Mouse (Mus musculus): Measurements from ENCODE around the gene Gstp2. TPM values are rescaled to one million over a fixed set of nuclear protein-coding genes. Genes with fewer than 3 reads are reported as not detected.

Gstp2 gene
- total and polyA plus RNA-seq, 2 experiments from 2014 or later: 0.52 to 2.2 TPM

DNA sequence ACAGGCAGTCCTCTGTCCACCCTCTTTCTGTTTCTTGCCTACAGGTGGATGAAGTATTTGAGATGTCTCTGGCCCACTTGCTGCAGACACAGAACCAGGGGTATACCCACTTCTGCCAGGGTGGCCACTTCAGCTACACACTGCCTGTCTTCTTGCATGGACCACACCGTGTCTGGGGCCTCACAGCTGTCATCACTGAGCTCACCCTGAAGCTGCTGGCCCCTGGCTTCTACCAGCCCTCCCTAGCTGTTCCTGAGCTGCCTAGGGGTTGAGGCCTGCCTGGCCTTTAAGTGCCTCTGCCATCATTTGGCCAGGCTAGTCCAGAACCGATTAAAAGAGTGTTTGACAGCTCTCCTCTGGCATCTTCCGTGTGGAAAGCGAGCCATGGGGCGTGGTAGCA, 44.1 kb downstream of the Gstp2 start:
- H3K4me1 ChIP-seq (ENCODE audit: insufficient read depth, low read length): peaks cover 12% of the 10 kb centered on the region; the same call in 1 of the 2 replicates
- no peak overlapping the region for H3K4me3 ChIP-seq (ENCODE audit: low read length)
- no peak overlapping the region for H3K27ac ChIP-seq
- H3K9me3 ChIP-seq (ENCODE audit: low read length): no peaks in the 10 kb centered on the region
- no peak overlapping the region for H3K4me2 ChIP-seq (ENCODE audit: low read depth, low read length)
- WGBS: 88% methylated on average over 5 of the region's 5 CpGs
- H3K36me3 ChIP-seq (ENCODE audit: insufficient read depth, low read length): peaks cover 10% of the 10 kb centered on the region; the same call in 1 of the 2 replicates
- no peak for DNase-seq (ENCODE audit: low spot score)
- no peak for ATAC-seq
- TF ChIP-seq CTCF (IDR thresholded peaks at IDR 0.05; ENCODE audit: low read depth): no peak
- H3K9ac ChIP-seq (replicated peaks; ENCODE audit: low read length): no peak overlapping the region
- no peaks in the 10 kb centered on the region for H3K27me3 ChIP-seq (ENCODE audit: insufficient read depth, low read length)

DNA sequence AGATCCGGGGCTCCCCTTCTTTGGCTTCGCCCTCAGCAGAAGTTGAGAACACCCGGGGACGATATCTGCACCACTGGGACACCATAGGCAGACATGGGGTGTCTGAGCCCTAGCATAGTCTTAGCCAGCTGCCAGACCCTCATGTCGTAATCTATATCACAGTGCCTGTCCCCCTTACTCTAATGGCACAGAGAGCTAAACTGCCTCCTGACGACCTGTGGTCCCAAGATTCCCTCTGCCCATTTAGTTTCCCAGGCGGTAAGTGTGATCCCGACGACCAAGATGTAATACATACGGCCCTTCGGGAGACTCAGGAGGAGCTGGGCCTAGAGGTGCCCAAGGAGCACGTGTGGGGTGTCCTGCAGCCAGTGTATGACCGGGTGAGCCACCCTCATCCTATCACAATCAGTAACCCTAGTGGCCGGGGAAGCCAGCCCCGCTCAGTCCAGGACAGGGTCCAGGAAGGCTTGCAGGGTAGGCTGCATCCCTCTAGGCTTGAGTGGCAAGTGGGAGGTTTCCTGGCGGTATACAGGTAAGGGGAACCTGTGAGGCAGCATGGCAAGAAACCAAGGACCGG, 44.8 kb downstream of the Gstp2 start:
- Histone ChIP-seq H3K4me3 (ENCODE audit: low read length) (peak overlapping the region; percentile 52), H3K27me3 (ENCODE audit: insufficient read depth, low read length) (no peaks in the 10 kb centered on the region), H3K4me2 (ENCODE audit: low read depth, low read length) (peak overlapping the region; percentile 67), H3K9me3 (ENCODE audit: low read length) (no peaks in the 10 kb centered on the region), H3K4me1 (ENCODE audit: insufficient read depth, low read length) (peaks cover 12% of the 10 kb centered on the region; the same call in 1 of the 2 replicates), H3K27ac (peak overlapping the region; percentile 85), H3K36me3 (ENCODE audit: insufficient read depth, low read length) (peaks cover 3% of the 10 kb centered on the region; the same call in 1 of the 2 replicates), H3K9ac (replicated peaks; ENCODE audit: low read length) (peak overlapping the region; percentile 66)
- DNase-seq (ENCODE audit: low spot score): no peak
- 17% methylated on average over 17 of the region's 17 CpGs for WGBS
- peak; percentile 11; the same call in 1 of the 2 replicates for TF ChIP-seq CTCF (IDR thresholded peaks at IDR 0.05; ENCODE audit: low read depth)
- ATAC-seq: no peak; the same call in 1 of the 2 replicates

DNA sequence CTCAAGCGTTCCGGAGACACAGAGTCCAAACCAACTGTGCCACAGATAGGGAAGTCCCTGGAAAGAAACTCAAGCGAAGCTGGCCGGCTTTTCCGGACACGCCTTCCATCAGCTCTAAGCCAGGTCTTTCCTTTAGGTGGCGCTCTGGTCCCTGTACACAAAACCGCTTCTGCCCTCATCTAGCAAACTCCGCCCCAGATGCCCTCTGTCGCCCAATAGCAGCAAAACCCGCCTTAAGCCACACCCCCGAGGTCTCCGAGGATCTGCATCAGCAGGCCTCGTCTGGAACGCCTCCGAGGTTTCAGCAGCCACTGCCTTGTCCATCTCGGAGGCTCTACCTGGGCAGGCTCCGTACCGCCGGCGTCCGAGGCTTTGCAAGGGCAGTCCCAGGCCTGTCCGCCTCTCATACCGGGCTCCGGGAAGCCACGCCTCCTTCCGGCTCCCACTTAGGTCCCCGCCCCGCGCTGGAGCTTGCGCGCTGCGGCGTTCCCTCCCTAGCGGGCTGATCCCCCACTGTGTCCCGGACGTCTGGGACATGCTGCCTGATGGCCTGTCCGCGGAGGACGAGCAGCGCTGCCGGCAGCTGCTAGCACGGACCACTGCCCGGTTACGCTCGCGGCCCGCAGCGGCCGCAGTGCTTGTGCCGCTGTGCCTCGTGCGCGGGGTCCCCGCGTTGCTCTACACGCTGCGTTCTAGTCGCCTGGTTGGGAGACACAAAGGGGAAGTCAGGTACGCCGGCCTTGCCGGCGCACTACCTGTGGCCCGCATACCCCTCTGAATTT, 45.5 kb downstream of the Gstp2 start, which contains the start of the genes Nudt8 and Gm49405:
TSS of gene Nudt8 (plus strand) at position 462 of the 782 bp plus-strand sequence.
TSS of gene Gm49405 (plus strand) at position 508 of the 782 bp plus-strand sequence.
- peak within 1 kb of the TSS; percentile 52 for H3K4me3 ChIP-seq (ENCODE audit: low read length)
- peak within 1 kb of the TSS; percentile 67 for H3K4me2 ChIP-seq (ENCODE audit: low read depth, low read length)
- DNase-seq (ENCODE audit: low spot score) (peak; percentile 98), ATAC-seq (peak; percentile 92)
- H3K27ac ChIP-seq: peak within 1 kb of the TSS; percentile 85
- H3K27me3 ChIP-seq (ENCODE audit: insufficient read depth, low read length): no peaks in the 10 kb centered on the region
- under 1% methylated on average over 64 of the region's 64 CpGs for WGBS
- H3K4me1 ChIP-seq (ENCODE audit: insufficient read depth, low read length): peaks cover 12% of the 10 kb centered on the region; the same call in 1 of the 2 replicates
- peak within 1 kb of the TSS; percentile 66 for H3K9ac ChIP-seq (replicated peaks; ENCODE audit: low read length)
- TF ChIP-seq CTCF (IDR thresholded peaks at IDR 0.05; ENCODE audit: low read depth): peak; percentile 84
- no peaks in the 10 kb centered on the region for H3K9me3 ChIP-seq (ENCODE audit: low read length)
- no peaks in the 10 kb centered on the region for H3K36me3 ChIP-seq (ENCODE audit: insufficient read depth, low read length)

DNA sequence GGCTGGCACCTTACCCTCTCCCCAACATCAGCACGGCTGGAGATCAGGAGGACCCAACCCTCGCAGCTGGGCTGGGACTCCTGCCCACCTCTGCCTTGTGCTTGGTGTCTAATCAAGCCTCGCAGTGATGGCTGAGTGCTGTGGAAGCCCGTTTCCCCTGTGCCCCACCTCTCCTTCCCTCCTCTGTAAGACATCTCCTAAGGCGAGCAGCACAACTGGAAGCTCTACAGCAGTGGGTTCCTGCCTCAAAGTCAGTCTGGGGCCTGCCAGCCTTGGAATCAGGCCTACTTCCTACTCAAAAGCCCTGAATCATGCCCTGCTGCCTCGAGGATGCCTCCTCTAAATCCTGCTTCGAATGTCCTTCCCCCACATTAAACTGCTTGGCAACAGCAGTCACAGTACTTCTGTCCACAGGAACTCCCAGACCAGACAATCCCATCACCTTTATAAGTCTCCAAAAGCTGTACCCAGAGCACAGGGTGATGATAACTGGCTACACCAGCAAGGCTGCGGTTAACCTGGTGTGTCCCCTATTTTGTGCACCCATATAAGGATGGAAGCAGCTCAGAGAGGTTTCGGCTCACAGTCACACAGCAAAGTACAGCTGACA, 46.6 kb downstream of the Gstp2 start:
- Histone ChIP-seq H3K27ac (no peak overlapping the region), H3K4me1 (ENCODE audit: insufficient read depth, low read length) (peaks cover 12% of the 10 kb centered on the region; the same call in 1 of the 2 replicates), H3K9me3 (ENCODE audit: low read length) (no peaks in the 10 kb centered on the region), H3K9ac (replicated peaks; ENCODE audit: low read length) (0 out of 2 replicates have a peak overlapping the region, but pooled peaks have one; percentile 66), H3K36me3 (ENCODE audit: insufficient read depth, low read length) (no peaks in the 10 kb centered on the region), H3K27me3 (ENCODE audit: insufficient read depth, low read length) (no peaks in the 10 kb centered on the region), H3K4me3 (ENCODE audit: low read length) (no peak overlapping the region), H3K4me2 (ENCODE audit: low read depth, low read length) (peak overlapping the region; percentile 67)
- TF ChIP-seq CTCF (IDR thresholded peaks at IDR 0.05; ENCODE audit: low read depth): no peak
- no peak for ATAC-seq
- DNase-seq (ENCODE audit: low spot score): no peak
- WGBS: 81% methylated on average over 9 of the region's 9 CpGs

DNA sequence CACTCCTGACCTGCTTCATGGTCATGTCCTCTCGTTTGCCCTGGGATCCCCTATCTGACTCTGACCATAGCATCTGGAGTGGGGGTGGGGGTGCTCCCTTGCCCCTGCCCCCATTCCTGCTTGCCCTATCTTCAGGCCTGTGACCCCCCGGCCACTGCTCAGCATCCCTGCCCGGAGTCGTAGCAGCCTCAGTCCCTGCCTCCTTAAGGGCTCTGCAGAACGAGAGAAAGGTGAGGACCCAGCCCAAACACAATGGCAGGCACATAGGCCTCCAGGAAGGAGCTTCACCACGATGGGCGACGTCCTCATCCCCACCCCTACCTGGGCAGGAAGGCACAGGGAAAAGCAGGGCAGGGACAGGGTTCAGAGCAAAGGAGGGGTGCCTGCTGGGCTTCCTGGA, 47.5 kb downstream of the Gstp2 start:
- no peaks in the 10 kb centered on the region for H3K9me3 ChIP-seq (ENCODE audit: low read length)
- WGBS: 75% methylated on average over 8 of the region's 8 CpGs
- H3K4me1 ChIP-seq (ENCODE audit: insufficient read depth, low read length): peaks cover 12% of the 10 kb centered on the region; the same call in 1 of the 2 replicates
- no peaks in the 10 kb centered on the region for H3K27me3 ChIP-seq (ENCODE audit: insufficient read depth, low read length)
- DNase-seq (ENCODE audit: low spot score): no peak
- no peak overlapping the region for H3K4me2 ChIP-seq (ENCODE audit: low read depth, low read length)
- no peak overlapping the region for H3K27ac ChIP-seq
- no peak for ATAC-seq
- no peak for TF ChIP-seq CTCF (IDR thresholded peaks at IDR 0.05; ENCODE audit: low read depth)
- no peaks in the 10 kb centered on the region for H3K36me3 ChIP-seq (ENCODE audit: insufficient read depth, low read length)
- H3K9ac ChIP-seq (replicated peaks; ENCODE audit: low read length): no peak overlapping the region
- H3K4me3 ChIP-seq (ENCODE audit: low read length): no peak overlapping the region

DNA sequence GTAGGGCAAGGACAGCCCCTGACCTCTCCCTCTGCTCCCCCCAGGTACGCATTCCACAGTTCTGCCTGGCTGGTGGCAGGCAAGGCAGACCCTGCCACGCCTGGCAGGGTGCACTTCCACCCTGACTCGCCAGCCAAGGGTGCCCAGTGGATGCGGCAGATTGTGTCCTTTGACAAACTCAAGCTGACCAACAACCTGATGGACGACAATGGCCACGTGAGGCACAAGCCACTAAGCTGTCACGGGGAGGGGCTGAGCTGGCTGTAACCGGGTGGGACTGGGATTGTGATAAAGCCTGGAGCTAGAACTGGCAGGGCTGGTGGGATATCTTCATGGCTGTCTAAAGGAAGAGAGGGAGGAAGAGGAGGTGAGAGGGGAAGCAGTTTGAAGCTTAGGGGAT, 48.6 kb downstream of the Gstp2 start:
- H3K27me3 ChIP-seq (ENCODE audit: insufficient read depth, low read length): no peaks in the 10 kb centered on the region
- H3K4me2 ChIP-seq (ENCODE audit: low read depth, low read length): no peak overlapping the region
- DNase-seq (ENCODE audit: low spot score) (no peak), ATAC-seq (no peak)
- no peaks in the 10 kb centered on the region for H3K36me3 ChIP-seq (ENCODE audit: insufficient read depth, low read length)
- H3K4me1 ChIP-seq (ENCODE audit: insufficient read depth, low read length): peaks cover 12% of the 10 kb centered on the region; the same call in 1 of the 2 replicates
- H3K9me3 ChIP-seq (ENCODE audit: low read length): no peaks in the 10 kb centered on the region
- 58% methylated on average over 8 of the region's 8 CpGs for WGBS
- no peak overlapping the region for H3K27ac ChIP-seq
- no peak overlapping the region for H3K4me3 ChIP-seq (ENCODE audit: low read length)
- H3K9ac ChIP-seq (replicated peaks; ENCODE audit: low read length): no peak overlapping the region
- no peak for TF ChIP-seq CTCF (IDR thresholded peaks at IDR 0.05; ENCODE audit: low read depth)
